Mouse (Mus musculus) hindlimb bud, embryonic 11.5 days (tissue): ENCODE measurements around the gene Olfr318.
"Not testable (repeated sequence)": the region's sequence is repeated elsewhere in the genome, so short reads cannot be mapped to it uniquely, and the experiment has no call there.

ENCODE experiments used
- DNase-seq: peaks from one replicate; pipeline ENCODE4 v3.0.0-alpha.2; 2012; ENCODE audit warnings: low read depth, low spot score; ENCODE audit errors: extremely low spot score

The Olfr318 gene

DNA sequence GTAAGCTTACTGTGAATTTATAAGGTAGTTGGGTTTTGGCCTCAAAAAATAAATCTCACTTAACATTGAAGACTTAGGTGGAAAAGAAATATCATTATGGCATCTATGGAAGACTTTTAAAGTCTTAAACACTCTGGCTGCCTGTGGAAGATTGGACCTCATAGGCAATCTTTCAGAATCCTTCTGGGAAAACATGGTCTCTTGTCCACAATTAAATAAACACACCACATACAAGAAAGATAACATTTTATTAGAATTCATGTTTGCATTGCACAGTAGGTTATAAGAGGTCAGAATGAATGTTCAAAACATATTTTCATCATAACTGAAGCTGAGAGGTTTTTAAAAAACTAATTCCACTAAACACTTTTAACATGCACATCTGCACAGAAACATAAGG, at the start of gene Olfr318:
Gene Olfr318, minus strand, starts transcription at position 101 of the 400 bp plus-strand sequence.
- DNase-seq = no peak

DNA sequence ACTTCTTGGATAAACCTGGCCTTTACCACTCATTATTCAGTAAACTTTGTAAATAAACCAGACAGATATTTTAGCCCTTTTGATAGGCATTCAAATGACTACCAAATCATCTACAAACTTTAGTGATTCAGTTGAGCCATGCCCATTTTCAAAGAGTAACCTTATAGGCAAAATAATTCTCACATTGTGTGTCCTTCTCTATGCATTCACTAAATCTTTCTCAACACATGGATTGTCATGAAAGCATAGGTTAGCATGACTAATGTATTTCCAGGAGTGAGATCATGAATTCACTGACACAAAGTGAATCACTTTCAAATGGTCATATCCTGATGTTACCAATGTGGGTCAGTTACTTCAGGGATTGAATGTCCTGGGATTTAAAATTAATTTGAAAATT, 49.1 kb upstream of the Olfr318 start, which contains the start of gene Olfr315:
Gene Olfr315, plus strand, starts transcription at position 301 of the 400 bp plus-strand sequence.
- no peak for DNase-seq

DNA sequence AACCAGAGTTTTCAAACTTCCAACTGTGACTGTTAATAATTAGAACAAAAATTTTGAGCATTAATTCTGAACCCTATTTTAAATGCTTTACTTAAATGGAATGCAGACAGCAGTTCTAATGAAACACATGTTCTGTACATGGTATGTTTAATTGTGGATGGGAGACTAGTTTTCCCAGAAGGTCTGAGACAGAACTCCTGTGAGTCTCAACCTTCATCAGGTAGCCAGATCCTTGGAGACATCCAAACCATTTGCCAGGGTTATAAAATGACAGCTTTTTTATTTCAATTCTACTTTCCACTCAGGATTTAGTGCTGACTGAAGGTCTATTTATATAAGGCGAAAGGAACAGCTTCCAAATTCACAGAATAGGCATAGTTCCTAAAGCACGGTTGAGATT, 28.6 kb upstream of the Olfr318 start, which contains the start of gene Olfr316:
Gene Olfr316, plus strand, starts transcription at position 301 of the 400 bp plus-strand sequence.
- DNase-seq = no peak

DNA sequence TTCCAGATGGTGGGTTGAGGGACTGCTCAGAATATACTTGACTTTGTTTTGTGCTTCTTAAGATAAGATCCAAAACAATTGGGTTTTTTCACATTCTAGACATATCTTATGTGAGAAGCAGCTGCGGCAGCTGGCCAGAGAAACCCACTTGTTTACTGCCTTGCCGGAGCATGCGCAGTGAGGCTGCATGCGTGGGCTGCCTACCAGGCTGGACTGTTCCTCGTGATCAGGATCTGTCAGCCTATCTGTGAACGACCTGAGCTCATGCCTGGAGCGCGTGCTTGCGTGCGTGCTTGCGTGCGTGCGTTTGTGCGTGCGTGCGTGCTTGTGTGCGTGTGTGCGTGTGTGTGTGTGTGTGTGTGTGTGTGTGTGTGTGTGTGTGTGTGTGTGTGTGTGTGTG, 27.3 kb upstream of the Olfr318 start:
- not testable (repeated sequence) for DNase-seq

DNA sequence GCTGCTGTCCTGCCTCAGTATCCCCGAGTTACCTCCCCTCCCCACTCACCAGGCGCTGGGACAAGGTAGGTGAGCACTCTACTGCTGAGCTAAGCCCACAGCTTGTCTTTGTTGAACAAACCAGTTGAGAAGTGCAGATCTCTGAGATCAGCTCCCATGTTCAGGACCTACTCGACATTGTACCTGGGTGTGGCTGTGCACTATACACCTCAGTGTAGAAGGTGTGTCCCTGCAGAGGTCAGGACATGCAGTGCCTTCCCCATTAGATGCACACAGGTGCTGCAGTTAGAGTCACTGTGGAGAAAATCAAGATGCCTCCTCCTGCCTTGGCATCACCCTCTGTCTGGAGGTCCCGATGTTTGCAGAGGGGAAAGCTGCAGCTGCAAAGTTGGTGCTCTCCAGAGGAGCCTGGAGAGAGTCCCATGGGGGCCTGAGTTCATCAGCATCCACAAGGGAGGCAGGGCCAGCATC, 15.0 kb upstream of the Olfr318 start, which contains the start of gene Olfr317:
Gene Olfr317, minus strand, starts transcription at position 421 of the 471 bp plus-strand sequence.
- no peak for DNase-seq

DNA sequence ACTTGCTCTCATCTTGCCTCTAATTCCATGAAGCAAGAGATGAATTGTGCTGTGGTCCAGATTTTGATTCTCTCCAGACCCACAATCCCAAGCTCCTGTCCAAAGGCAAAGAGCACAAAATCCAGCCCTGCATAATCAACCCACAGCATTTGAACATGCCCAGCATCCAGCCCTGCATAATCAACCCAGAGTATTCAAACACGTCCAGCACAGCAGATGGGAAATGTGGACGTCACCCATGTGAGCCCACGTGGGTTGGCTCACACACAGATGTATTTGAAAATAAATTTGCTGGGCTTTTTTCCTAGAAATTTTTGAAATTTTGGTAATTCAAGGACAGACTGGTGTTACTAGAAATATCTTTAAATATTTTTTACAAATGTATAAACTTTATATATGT, 9.6 kb upstream of the Olfr318 start:
- no peak for DNase-seq

DNA sequence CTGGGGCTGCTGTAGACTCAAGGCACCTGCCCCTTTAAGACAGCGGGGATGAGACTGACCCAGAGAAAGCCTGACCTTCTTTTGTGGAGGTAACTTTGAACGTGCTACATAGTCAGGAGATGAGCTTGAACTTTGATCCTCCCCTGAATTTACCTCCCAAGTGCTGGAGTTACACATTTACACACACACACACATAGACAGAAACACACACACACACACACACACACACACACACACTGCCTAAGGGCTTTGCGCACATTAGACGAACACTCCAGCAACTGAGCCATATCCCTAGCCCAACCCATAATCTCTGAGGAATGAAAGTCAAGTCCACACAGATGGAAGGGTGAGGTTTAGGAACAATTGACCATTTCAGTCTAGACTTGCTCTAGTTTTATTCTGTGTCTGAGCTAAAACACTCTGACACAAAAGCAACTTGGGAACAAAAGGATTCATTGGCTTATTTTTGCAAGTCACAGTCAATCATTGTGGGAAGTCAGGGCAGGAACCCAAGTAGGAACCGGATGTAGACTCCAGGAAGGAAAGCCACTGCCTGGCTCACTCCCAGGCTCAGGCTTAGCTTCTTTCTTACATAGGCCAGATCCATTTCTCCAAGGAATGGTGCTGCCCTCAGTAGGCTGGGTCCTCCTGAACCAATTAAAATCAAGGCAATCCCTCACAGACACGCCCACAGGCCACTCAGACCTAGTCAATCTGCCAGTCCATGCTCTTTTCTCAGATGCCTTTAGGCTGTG, 4.3 kb upstream of the Olfr318 start:
- not testable (repeated sequence) for DNase-seq

DNA sequence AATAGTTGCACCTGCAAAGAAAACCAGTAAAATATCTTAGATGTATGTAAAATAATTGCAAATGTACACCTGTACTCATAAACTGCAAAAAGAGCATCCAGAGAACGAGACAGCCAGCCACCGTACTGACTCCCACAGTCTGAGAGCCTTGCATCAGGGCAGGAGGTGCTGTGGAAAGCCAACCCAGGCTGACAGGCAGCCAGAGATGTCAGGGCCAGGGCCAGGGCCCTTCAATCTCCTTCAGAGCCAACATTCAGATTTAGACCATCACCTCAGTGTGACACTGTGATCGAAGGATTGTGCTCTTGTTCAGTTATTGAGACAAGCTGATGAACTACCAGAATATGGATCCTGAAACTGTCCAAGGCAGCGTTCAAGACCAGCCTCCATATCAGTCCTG, 4.1 kb downstream of the Olfr318 start:
- no peak for DNase-seq

DNA sequence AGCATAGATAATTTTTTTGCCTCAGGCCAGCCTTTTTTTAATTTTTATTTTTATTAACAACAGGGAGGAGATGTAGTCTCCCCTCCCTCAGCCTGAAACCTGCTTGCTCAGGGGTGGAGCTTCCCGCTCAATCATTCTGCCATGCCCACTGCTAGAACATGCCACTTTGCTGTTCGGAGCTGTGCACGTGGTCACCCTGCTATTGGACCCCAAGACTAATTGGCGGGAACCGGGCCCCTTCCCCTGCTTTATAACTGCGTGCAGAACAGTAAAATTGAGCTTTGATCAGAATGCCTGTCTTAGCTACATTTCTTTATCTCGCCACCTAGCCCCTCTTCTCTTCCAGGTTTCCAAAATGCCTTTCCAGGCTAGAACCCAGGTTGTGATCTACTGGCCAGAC, 6.1 kb downstream of the Olfr318 start:
- not testable (repeated sequence) for DNase-seq

DNA sequence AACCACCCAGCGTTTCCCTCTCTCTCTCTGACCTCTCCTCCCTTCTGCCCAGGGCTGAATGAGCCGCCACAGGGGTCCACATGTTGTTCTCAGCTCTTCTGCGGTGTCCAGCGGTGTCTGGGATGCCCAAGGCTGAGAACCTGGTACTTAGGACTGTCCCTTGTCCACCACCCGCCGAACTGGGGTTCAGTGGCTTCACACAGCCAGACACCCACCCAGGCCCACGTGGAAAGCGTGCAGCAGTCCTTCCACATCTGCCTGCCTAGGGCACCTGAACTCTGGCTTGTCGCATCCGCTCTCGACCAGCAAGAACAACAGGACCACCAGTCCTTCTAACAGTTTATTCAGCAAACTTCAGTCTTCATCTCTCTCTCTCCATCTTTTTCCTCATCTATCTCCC, 14.7 kb downstream of the Olfr318 start:
- no peak for DNase-seq

DNA sequence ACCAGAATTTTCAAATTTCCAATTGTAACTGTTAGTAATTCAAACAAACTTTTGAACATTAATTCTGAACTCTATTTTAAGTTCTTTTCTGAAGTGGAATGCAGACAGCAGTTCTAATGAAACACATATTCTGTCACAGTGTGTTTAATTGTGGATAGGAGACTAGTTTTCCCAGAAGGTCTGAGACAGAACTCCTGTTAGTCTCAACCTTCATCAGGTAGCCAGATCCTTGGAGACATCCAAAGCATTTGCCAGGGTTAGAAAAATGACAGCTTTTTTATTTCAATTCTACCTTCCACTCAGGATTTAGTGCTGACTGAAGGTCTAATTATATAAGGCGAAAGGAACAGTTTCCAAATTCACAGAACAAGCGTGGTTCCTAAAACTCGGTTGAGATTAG, 25.0 kb downstream of the Olfr318 start, which contains the start of gene Olfr319:
Gene Olfr319, plus strand, starts transcription at position 301 of the 400 bp plus-strand sequence.
- DNase-seq = no peak

DNA sequence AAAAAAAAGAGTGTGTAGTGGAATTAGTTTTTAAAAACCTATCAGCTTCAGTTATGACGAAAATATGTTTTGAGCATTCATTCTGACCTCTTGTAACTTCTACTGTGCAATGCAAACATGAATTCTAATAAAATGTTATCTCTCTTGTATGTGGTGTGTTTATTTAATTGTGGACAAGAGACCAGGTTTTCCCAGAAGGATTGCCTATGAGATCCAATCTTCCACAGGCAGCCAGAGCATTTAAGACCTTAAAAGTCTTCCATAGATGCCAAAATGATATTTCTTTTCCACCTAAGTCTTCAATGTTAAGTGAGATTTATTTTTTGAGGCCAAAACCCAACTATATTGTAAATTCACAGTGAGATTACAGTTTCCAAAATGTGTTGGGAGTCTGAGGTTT, 43.0 kb downstream of the Olfr318 start, which contains the start of gene Olfr320:
Gene Olfr320, plus strand, starts transcription at position 301 of the 400 bp plus-strand sequence.
- DNase-seq = no peak

DNA sequence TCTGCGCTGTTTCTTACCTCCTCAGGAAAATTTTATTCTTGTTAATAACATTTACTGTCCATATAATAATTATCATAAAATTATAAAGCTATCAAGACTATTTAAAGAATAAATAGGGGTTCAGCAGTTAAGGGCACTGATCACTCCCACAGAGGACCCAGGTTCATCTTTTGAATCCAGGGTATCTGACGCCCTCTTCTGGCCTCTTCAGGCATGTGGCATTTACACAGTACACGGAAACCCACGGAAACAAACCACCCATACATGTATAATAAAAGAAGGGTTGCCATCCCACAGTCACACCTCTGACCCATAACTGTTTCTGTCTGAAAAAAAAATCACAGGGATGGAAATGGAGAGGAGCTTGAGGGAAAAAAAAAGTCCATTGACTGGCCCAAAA, 52.0 kb downstream of the Olfr318 start:
- no peak for DNase-seq

DNA sequence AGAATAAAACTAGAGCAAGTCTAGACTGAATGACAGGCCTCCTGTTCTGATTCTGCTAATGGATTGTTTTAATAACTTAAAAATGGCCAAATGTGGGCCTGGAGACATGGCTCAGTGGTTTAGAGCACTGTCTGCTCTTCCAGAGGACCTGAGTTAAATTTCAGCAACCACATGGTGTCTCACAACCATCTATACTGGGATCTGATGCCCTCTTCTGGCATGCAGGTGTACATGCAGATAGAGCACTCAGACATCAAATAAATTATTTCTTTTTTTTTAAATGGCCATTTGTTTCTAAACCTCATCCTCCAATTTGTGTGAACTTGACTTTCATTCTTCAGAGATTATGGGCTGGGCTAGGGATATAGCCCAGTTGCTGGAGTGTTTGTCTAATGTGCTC, 54.6 kb downstream of the Olfr318 start:
- no peak for DNase-seq
